Mouse (Mus musculus) small intestine, adult 2 months (tissue): ENCODE measurements at regions not wholly inside any gene's neighbourhood (a gene's known extent, or its start where the extent isn't known, plus 50 kb on each side); places are given as distances from the start of the nearest gene placed in this dataset.

Experiments used
- CTCF ChIP-seq: fragments of 200-500 bp; IDR thresholded peaks from 2 replicates; pipeline ENCODE4 v1.5.1; 2012; ENCODE audit warnings: low read depth, mild to moderate bottlenecking, control low read depth, inconsistent platforms, low read length, moderate library complexity, mixed read lengths; ENCODE audit not compliant: insufficient replicate concordance, insufficient read length; ENCODE audit errors: extremely low read depth
- POLR2A ChIP-seq: fragments of 200-500 bp; IDR thresholded peaks from 2 replicates; pipeline ENCODE4 v1.6.1; 2012; ENCODE audit warnings: low read depth, mild to moderate bottlenecking, control low read depth, inconsistent platforms, low read length, moderate library complexity

GRCm38 (mm10) chr8:80262911-80263310 lies 205.1 kb upstream of the Hhip start:
- TF ChIP-seq CTCF (no peak), POLR2A (no peak)
